Mouse (Mus musculus): ENCODE results near the gene Rhot2.

DNA sequence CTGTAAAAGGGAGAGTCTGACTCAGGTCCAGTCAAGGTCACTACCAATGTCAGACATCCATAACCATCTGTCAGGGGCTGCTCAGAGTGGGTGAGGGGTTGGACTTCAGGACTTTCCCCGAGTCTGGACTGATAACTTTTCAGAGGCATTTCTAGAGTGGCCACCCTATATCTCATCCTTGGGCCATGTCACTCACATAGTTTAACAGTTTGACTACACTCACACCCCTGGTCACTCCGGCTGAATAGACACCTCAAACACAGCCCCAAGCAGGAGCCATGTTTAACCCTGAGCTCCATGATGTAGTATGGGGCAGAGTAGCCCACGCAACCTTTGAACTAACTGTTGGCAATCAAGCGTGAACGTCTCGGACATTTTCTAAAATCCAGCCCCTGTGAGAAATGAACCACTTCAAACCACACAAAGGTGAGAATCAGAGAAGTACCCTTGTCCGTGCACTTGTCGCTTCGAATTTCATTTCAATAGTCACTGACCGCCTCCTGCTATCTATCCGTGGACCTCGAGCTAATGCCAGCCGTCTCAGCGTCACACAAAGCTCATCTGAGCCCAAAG is 29.6 kb upstream of the Rhot2 start:
- no peak for TF ChIP-seq CTCF (IDR thresholded peaks at IDR 0.05; ENCODE audit: borderline replicate concordance, insufficient read depth, low read depth, low read length)
- TF ChIP-seq POLR2A (IDR thresholded peaks at IDR 0.05; ENCODE audit: borderline replicate concordance, insufficient read depth, low read length): no peak
